Mouse (Mus musculus) midbrain, embryonic 11.5 days (tissue): ENCODE measurements around the gene Slc41a2. TPM values are rescaled to one million over a fixed set of nuclear protein-coding genes. Genes with fewer than 3 reads are reported as not detected.
A peak's percentile ranks its signal among the peaks of the same experiment; 100 is the strongest.

Source experiments
- ATAC-seq: fragments of 200-750 bp; cut with Nextera tagmentation; 2 replicates; pipeline ENCODE4 v1.8.0; 2017; ENCODE audit warnings: moderate TSS enrichment, moderate library complexity; ENCODE audit not compliant: low FRiP score
- DNase-seq: peaks from one replicate; pipeline ENCODE4 v3.0.0; 2015; ENCODE audit warnings: low spot score; ENCODE audit errors: missing footprints
- H3K27ac ChIP-seq: fragments of 300-500 bp; sonication (generic); 2 replicates; pipeline ENCODE4 v1.5.1; 2014; ENCODE audit warnings: low read depth, low read length
- H3K27me3 ChIP-seq: fragments of 300-500 bp; sonication (generic); 2 replicates; pipeline ENCODE4 v1.6.1; 2014; ENCODE audit warnings: mild to moderate bottlenecking, low read length, moderate library complexity, mixed read lengths; ENCODE audit not compliant: control insufficient read depth, insufficient read depth
- H3K36me3 ChIP-seq: fragments of 300-500 bp; sonication (generic); 2 replicates; pipeline ENCODE4 v1.6.1; 2014; ENCODE audit warnings: mild to moderate bottlenecking, low read length, moderate library complexity, mixed read lengths; ENCODE audit not compliant: control insufficient read depth, insufficient read depth
- H3K4me1 ChIP-seq: fragments of 300-500 bp; sonication (generic); 2 replicates; pipeline ENCODE4 v1.6.1; 2014; ENCODE audit warnings: low read length; ENCODE audit not compliant: control insufficient read depth, insufficient read depth
- H3K4me2 ChIP-seq: fragments of 300-500 bp; sonication (generic); 2 replicates; pipeline ENCODE4 v1.6.1; 2014; ENCODE audit warnings: mild to moderate bottlenecking, moderate library complexity
- H3K4me3 ChIP-seq: fragments of 300-500 bp; sonication (generic); 2 replicates; pipeline ENCODE4 v1.5.1; 2014; ENCODE audit warnings: low read depth, low read length
- H3K9ac ChIP-seq: fragments of 300-500 bp; sonication (generic); 2 replicates; pipeline ENCODE4 v1.6.1; 2014; ENCODE audit warnings: low read length
- H3K9me3 ChIP-seq: fragments of 300-500 bp; sonication (generic); 2 replicates; pipeline ENCODE4 v1.6.1; 2016; ENCODE audit warnings: low read length; ENCODE audit not compliant: control insufficient read depth
- WGBS: fragments of 180-500 bp; shearing (Covaris S2); extraction: QIAGEN DNeasy Blood & Tissue Kit; methylation state at CpG from one replicate; pipeline ENCODE4 v1.1.7; 2014; 5-methylcytosine and 5-hydroxymethylcytosine counted together
- polyA plus RNA-seq: library from polyadenylated mRNA; unstranded; fragments of >200 nt; fragmentation: Nextera tagmentation; extraction: Ambion mirVana; gene quantifications from 2 replicates; pipeline ENCODE4 v1.2.1, GENCODE M21; 2014

The Slc41a2 gene
- polyA plus RNA-seq, 1 experiment from 2014 or later, result 1.7 TPM

- no peak for ATAC-seq
- no peaks in the 10 kb centered on the region for H3K27me3 ChIP-seq
- DNase-seq, result no peak
- no peaks in the 10 kb centered on the region for H3K36me3 ChIP-seq
- H3K27ac ChIP-seq, result no peak overlapping the region
- H3K4me3 ChIP-seq, result no peak overlapping the region
- no peak overlapping the region for H3K4me2 ChIP-seq
- H3K9me3 ChIP-seq, result no peaks in the 10 kb centered on the region
- H3K4me1 ChIP-seq, result peaks cover 4% of the 10 kb centered on the region
- 37% methylated on average over 11 of the region's 11 CpGs for WGBS
- no peak overlapping the region for H3K9ac ChIP-seq
Observed at GRCm38 (mm10) chr10:83242106-83242686, 95.5 kb downstream of the Slc41a2 start.

GRCm38 (mm10) chr10:83234391-83234790 lies 103.3 kb downstream of the Slc41a2 start:
- Histone ChIP-seq H3K27me3 (no peaks in the 10 kb centered on the region), H3K9ac (no peak overlapping the region), H3K4me1 (no peaks in the 10 kb centered on the region), H3K36me3 (no peaks in the 10 kb centered on the region), H3K27ac (no peak overlapping the region), H3K9me3 (no peaks in the 10 kb centered on the region), H3K4me2 (no peak overlapping the region), H3K4me3 (no peak overlapping the region)
- no peak for DNase-seq
- no peak for ATAC-seq
- 60% methylated on average over 4 of the region's 4 CpGs for WGBS

- ATAC-seq (no peak), DNase-seq (no peak)
- H3K27me3 ChIP-seq, result no peaks in the 10 kb centered on the region
- H3K4me3 ChIP-seq, result no peak overlapping the region
- no peak overlapping the region for H3K4me2 ChIP-seq
- H3K27ac ChIP-seq, result no peak overlapping the region
- no peaks in the 10 kb centered on the region for H3K4me1 ChIP-seq
- no peak overlapping the region for H3K9ac ChIP-seq
- H3K9me3 ChIP-seq, result no peaks in the 10 kb centered on the region
- 89% methylated on average over 3 of the region's 3 CpGs for WGBS
- no peaks in the 10 kb centered on the region for H3K36me3 ChIP-seq
Observed at GRCm38 (mm10) chr10:83233967-83234366, 103.7 kb downstream of the Slc41a2 start.

- H3K36me3 ChIP-seq, result no peaks in the 10 kb centered on the region
- 91% methylated on average over 4 of the region's 4 CpGs for whole genome bisulfite sequencing
- H3K9me3 ChIP-seq, result no peaks in the 10 kb centered on the region
- no peak overlapping the region for H3K9ac ChIP-seq
- no peak overlapping the region for H3K4me2 ChIP-seq
- ATAC-seq (no peak), DNase-seq (no peak)
- no peaks in the 10 kb centered on the region for H3K27me3 ChIP-seq
- H3K4me3 ChIP-seq, result no peak overlapping the region
- no peaks in the 10 kb centered on the region for H3K4me1 ChIP-seq
- H3K27ac ChIP-seq, result no peak overlapping the region
Observed at GRCm38 (mm10) chr10:83228626-83229025, 109.1 kb downstream of the Slc41a2 start.

GRCm38 (mm10) chr10:83224999-83225398 lies 112.7 kb downstream of the Slc41a2 start:
- WGBS, result 51% methylated on average over 3 of the region's 3 CpGs

GRCm38 (mm10) chr10:83220847-83221246 lies 116.8 kb downstream of the Slc41a2 start:
- Histone ChIP-seq H3K4me1 (no peaks in the 10 kb centered on the region), H3K27ac (no peak overlapping the region), H3K9me3 (no peaks in the 10 kb centered on the region), H3K27me3 (no peaks in the 10 kb centered on the region), H3K9ac (no peak overlapping the region), H3K4me3 (no peak overlapping the region), H3K4me2 (no peak overlapping the region), H3K36me3 (no peaks in the 10 kb centered on the region)
- WGBS, result 84% methylated on average over 3 of the region's 3 CpGs
- no peak for DNase-seq
- no peak for ATAC-seq

More at GRCm38 (mm10) chr10:83224999-83225398, 112.7 kb downstream of the Slc41a2 start:
- Histone ChIP-seq H3K9ac (no peak overlapping the region), H3K4me2 (no peak overlapping the region), H3K4me1 (no peaks in the 10 kb centered on the region), H3K36me3 (no peaks in the 10 kb centered on the region), H3K27me3 (no peaks in the 10 kb centered on the region), H3K9me3 (no peaks in the 10 kb centered on the region), H3K4me3 (no peak overlapping the region), H3K27ac (no peak overlapping the region)
- DNase-seq, result peak; percentile 73
- ATAC-seq, result no peak

GRCm38 (mm10) chr10:83220217-83220616 lies 117.5 kb downstream of the Slc41a2 start:
- ATAC-seq (no peak), DNase-seq (no peak)
- Histone ChIP-seq H3K27ac (no peak overlapping the region), H3K4me3 (no peak overlapping the region), H3K9me3 (no peaks in the 10 kb centered on the region), H3K9ac (no peak overlapping the region), H3K36me3 (no peaks in the 10 kb centered on the region), H3K4me2 (no peak overlapping the region), H3K4me1 (no peaks in the 10 kb centered on the region), H3K27me3 (no peaks in the 10 kb centered on the region)
- WGBS, result 86% methylated on average over 10 of the region's 10 CpGs

GRCm38 (mm10) chr10:83219729-83220128 lies 118.0 kb downstream of the Slc41a2 start:
- Histone ChIP-seq H3K4me2 (no peak overlapping the region), H3K27me3 (no peaks in the 10 kb centered on the region), H3K9ac (no peak overlapping the region), H3K27ac (no peak overlapping the region), H3K4me3 (no peak overlapping the region), H3K9me3 (no peaks in the 10 kb centered on the region), H3K4me1 (no peaks in the 10 kb centered on the region), H3K36me3 (no peaks in the 10 kb centered on the region)
- peak; percentile 58 for ATAC-seq
- DNase-seq, result peak; percentile 98
- WGBS, result 27% methylated on average over 12 of the region's 12 CpGs

GRCm38 (mm10) chr10:83218778-83219177 lies 118.9 kb downstream of the Slc41a2 start:
- H3K4me1 ChIP-seq, result no peaks in the 10 kb centered on the region
- H3K36me3 ChIP-seq, result no peaks in the 10 kb centered on the region
- 72% methylated on average over 2 of the region's 2 CpGs for WGBS
- H3K4me2 ChIP-seq, result no peak overlapping the region
- H3K27ac ChIP-seq, result no peak overlapping the region
- no peak overlapping the region for H3K4me3 ChIP-seq
- H3K9me3 ChIP-seq, result no peaks in the 10 kb centered on the region
- DNase-seq, result no peak
- H3K9ac ChIP-seq, result no peak overlapping the region
- ATAC-seq, result no peak
- H3K27me3 ChIP-seq, result no peaks in the 10 kb centered on the region
